Mouse (Mus musculus): ENCODE measurements around the gene Tmed2. TPM values are rescaled to one million over a fixed set of nuclear protein-coding genes. Genes with fewer than 3 reads are reported as not detected.
"Not testable (repeated sequence)": the region's sequence is repeated elsewhere in the genome, so short reads cannot be mapped to it uniquely, and the experiment has no call there.

The Tmed2 gene
- 643 and 733 TPM in 2 replicates for total RNA-seq (2017)

DNA sequence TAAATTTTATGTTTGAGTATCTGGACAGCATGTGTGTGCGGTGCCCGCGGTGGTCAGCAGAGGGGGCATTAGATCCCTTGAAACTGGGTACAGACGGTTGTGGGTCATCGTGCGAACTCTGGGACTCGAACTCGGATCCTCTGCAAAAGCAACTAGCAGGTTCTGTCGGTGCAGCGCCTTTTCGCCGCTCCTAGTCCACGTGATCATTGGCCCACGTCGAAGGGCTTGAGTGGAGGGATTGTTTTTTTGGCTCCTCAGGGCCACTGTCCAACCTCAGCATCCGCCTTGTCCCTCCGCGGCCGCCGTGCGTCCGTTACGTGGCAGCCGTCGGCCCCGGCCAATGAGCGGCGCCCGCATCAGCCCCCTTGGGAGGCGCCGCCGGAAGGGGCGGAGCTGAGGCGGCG, at the start of gene Tmed2:
Gene Tmed2, plus strand, starts transcription at position 313 of the 404 bp plus-strand sequence.
- ATAC-seq (replicated peaks; ENCODE audit: low read depth, poor library complexity, severe bottlenecking), result peak; percentile 92

DNA sequence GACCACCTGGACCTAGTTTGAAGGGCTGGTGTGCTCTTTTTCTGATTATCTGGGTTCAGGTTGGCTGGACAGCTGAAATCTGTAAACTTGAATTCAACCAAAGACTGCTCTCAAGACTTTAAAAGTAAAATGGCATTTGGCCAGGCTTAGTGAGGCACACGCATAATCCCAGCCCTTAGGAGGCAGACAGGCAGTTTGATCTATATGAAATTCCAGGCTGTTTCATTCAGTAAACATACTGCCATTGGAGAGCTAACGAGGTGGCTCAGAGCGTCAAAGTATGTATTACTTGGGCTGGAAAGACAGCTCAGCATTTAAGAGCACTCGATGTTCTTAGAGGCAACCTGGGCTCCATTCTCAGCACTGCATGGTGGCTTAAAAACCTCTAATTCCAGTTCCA, 48.8 kb upstream of the Tmed2 start:
- no peak for ATAC-seq (replicated peaks; ENCODE audit: low read depth, poor library complexity, severe bottlenecking)

DNA sequence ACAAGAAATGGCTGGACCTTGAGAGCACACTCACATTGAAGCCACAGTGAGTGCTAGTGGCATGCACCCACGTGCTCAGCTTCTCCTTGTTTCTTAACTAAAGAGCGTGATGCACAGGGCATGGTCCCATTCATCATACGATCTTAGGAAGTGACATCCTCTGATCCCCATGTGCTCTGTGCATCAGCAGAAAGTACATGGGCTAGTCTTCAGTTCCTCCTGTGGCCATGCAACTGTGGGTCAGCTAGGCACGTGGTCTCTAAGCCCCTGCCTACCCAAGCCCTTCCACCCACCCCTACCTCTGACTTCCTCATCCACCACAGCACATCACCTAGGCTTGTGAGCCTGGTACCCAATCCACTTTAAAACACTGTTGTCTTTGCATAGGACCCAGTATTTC, 47.9 kb upstream of the Tmed2 start:
- ATAC-seq (replicated peaks; ENCODE audit: low read depth, poor library complexity, severe bottlenecking), result peak; percentile 50

DNA sequence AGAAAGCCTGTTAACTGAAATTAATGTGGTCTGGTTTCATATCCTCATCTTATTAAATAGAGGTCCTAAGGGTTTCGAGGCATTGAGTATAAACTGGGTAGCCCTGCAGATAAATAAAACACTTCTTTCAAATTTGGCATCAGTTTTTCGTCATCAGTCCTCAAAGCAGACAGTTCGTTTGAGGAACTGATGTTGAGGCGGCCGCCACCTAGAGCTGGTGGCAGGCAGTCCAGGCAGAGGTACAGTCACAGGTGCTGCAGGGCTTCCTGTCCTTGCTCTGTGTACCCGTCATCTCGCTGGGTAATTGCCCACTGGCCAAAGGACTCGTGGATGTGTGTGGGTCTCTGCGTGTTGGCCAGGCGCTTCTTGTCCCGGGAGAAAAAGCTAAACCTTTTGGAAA, 47.0 kb upstream of the Tmed2 start:
- ATAC-seq (replicated peaks; ENCODE audit: low read depth, poor library complexity, severe bottlenecking), result peak; percentile 45; the same call in 1 of the 2 replicates

DNA sequence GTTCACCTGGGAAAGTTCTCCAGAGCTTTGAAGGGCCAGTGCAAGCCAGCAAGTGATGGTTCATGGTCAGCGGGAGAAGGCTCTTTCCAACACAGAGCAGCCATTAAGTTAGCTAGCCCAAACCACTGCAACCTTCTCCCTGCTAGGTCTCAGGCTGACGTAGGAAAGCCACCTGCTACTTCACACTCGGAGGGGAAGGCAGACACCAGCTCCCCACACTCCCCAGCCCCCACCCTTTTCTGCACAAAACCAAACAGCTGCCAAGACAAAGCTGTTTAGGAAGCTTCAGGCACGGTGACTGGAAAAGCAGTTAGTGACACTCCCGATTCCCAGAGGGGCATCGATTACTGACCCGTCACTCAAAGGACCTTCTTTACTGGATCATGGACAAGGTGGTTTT, 44.9 kb upstream of the Tmed2 start:
- ATAC-seq (replicated peaks; ENCODE audit: low read depth, poor library complexity, severe bottlenecking), result no peak

DNA sequence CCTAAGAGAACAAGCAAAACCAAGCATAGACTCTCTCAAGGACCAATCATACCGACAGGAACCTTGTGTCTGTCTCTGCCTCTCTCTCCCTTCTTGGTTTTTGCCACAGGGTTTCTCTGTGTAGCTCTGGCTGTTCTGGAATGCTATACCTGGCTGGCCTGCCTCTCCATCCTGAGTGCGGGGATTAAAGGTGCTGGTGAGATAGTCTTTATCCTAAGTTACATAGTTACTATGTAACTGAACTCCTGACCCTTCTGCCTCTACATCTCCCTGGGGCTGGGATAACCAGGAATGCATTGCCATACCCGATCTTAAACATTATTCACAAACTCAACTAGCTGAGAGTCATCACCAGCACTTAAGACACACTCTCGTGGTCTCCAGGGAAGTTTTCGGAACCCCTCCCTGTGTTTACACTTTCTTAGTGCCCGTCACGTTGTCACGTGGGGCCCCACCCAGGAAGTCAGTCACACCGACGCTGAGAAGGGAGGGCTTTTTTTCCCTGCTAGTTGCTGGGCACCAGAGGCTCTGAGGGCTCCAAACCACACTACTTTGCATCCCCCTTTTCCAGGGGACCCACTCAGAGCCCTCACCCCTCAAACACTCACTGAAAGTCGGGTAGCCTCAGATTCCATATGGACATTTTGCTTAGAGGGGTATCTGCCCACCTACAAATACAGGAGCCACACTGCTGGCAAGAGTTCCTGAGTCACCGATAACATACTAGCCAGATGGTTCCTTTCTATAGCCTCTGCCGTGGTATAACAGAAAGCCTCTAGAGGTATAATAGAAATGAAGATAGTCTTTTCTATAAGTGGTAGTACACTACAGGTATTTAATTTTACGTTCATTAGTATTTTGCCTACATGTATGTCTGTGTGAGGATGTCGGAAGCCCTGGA, 43.6 kb upstream of the Tmed2 start:
- 0 out of 2 replicates have a peak, but pooled peaks have one; percentile 27 for ATAC-seq (replicated peaks; ENCODE audit: low read depth, poor library complexity, severe bottlenecking)

DNA sequence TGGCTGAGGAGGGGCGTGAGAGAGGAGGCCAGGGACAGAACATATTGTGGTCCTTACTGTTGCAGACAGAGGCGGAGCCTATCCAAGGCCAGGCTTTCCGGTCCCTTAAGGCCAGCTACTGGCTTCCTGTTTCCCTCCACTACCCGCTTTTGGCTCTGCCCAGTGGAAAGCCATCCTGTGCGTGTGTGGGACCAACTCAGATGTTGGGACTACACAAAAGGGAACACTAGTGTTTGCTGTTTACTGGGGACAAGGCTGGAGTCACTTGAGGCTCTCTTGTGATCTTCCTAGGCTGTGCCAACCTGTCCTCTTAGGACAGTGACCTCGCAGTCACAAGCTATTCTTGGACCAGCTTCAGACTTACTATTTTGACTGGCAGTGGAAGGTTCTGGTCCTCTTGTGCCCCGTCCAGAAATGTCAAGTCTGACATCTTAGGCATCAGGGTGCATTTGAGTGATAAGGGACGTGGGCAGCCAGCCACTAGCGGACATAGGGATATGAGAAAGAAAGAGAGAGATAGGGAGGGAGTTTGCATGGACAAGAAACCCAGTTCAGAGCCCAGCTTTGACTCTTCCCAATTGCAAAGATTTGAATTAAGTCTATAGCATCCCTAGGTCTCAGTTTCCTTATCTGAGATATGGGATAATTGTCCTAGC, 42.1 kb upstream of the Tmed2 start:
- peak; percentile 63 for ATAC-seq (replicated peaks; ENCODE audit: low read depth, poor library complexity, severe bottlenecking)

DNA sequence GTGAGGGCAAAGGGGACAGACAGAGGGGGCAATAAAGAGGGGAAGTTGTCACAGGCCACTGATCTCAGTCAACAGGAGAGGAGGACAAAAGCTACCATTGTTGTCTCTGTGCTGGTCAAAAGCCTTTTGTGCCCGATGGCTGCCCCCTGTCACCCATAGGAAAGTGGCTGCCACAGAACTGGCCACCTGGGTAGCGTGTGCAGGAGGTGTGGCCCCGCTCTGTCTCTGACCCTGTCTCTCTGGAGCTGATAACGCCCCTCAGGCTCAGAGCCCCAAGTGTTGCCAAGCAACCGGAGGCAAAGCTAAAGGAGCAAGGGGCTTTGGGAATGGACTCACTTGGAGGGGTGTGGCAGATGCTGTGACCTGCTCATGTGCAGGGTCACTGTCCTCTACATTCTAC, 41.5 kb upstream of the Tmed2 start:
- 0 out of 2 replicates have a peak, but pooled peaks have one; percentile 22 for ATAC-seq (replicated peaks; ENCODE audit: low read depth, poor library complexity, severe bottlenecking)

DNA sequence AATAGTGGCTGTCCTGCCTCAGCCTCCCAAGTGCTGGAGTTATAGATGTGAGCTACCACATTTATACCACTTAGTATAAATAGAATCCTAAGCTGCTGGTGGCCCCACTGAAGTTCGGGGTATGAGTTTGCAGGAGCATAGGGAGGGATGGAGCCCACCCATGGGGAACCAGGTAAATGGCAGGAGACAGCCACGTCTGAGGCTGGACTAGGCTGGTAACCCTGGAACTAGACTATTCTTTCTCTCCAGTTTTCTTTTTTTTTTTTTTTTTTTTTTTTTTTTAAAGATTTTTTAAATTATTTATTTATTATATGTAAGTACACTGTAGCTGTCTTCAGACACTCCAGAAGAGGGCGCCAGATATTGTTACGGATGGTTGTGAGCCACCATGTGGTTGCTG, 40.5 kb upstream of the Tmed2 start:
- ATAC-seq (replicated peaks; ENCODE audit: low read depth, poor library complexity, severe bottlenecking), result not testable (repeated sequence)

DNA sequence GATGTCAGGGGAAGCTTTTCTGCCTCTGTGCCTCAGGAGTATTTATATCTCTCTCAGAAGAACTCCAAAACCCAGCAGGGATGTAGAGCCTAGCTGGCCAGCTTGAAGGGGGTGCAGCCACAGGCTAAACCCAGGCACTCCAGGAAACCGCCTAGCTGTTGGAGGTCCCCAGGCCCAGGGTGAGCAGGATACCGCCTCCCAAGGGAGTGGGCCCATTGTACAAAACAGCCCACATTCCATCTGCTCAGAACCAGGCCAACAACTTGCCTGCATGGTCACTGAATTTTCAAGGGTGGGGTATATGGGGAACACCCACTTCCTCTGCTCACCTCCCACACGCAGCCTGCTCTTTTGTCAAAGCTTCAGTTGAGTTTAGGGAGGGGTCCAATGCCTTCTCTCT, 39.9 kb upstream of the Tmed2 start:
- ATAC-seq (replicated peaks; ENCODE audit: low read depth, poor library complexity, severe bottlenecking), result no peak

DNA sequence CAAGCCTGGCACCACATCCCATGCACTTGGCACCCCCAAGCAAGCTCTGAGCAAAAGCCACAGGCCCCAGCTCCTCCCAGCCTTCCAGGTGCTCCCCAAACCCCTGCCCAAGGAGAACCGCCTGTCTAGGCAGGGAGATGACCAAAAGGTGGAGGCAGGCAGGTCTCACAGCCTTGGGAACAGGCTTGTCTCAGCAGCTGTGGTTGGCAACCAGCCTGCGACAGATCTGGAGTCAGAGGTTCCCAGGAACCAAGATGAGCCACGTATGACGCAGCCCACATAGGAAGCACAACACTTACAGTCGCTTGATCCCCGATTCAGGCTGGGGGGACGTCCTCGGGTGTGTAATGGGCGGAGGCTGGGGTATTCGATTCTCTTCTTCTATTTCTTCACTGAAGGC, 39.0 kb upstream of the Tmed2 start:
- ATAC-seq (replicated peaks; ENCODE audit: low read depth, poor library complexity, severe bottlenecking), result no peak

DNA sequence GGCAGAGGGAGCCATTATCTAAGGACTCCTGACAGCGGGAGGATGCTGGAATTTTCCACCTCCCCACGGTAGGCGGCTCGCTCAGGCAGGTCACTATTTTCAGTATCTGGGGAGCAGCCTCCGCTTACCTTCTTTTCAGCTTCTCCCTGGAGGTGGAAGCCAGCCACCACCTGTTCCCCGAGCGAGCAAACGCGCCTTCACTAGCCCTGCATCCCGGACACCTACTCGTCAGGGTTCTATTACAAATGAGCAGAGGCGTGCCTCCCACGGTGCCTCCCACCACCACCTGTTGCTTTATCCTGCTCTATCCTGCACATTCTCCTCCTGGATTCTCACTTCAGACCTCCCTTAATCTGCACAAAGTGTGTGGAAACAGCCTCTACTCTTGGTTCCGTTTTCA, 36.8 kb upstream of the Tmed2 start:
- ATAC-seq (replicated peaks; ENCODE audit: low read depth, poor library complexity, severe bottlenecking), result no peak

DNA sequence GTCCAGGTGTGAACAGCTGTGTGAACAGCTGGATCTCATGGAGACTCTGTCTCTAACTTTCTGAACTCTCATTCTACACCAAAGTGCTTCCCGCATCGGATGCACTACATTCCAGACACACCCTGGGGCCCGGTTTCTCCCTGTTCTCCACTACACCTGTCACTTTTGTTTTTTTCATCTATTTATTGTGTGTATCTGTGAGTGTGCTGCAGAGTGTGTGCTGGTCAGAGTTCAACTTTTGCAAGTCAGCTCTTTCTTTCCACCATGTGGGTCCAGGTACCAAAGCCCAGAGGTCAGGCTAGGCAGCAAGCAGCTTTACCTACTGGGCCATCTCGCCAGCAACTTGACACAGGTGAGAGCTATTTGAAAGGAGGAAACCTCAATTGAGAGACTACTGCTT, 35.3 kb upstream of the Tmed2 start:
- no peak for ATAC-seq (replicated peaks; ENCODE audit: low read depth, poor library complexity, severe bottlenecking)

DNA sequence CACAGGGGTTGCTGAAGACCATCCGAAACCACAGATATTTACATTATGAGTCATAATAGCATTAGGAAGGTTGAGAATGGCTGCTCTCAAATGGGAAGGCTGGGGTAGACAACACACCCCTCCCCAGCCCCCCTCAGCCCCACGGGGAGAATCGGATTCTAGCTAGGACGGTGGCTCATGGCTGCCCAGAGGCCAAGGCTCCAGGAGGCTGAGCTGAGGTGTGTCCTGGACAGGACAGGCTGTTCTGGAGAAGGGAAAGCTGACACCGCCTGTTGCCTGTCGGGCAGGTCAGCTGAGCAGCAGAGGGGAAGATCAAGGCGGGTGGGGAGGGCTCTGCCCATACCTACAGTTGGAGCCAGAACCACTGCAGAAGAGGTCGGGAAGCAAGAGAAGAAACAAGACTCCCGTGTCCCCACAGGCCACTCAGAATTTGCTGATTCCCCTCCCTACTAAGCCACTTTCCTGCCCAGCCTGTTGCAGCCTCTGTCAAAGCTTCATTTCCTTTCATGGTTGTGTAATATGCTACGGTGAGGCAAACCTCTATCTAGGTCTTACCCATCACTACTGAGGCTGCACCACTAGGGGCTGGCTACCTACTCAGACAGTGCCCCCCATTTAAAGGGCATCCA, 33.6 kb upstream of the Tmed2 start:
- ATAC-seq (replicated peaks; ENCODE audit: low read depth, poor library complexity, severe bottlenecking), result peak; percentile 69

DNA sequence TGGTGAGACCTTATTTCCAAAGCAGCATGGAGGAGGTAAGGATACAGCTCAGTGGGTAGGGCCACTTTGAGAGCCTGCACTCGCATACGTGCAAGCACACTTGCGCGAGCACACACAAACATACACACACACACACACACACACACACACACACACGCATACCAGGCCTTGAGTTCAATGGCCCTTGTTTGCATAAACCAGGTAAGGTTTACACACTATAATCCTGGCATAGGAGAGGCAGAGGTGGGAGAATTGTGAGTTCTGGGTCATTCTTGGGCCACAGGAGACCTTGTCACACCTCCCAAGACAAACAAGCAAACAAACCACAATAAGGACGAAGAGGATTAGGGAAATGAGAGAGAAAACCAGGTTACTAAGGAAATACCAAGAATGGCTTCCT, 31.3 kb upstream of the Tmed2 start:
- ATAC-seq (replicated peaks; ENCODE audit: low read depth, poor library complexity, severe bottlenecking), result no peak

DNA sequence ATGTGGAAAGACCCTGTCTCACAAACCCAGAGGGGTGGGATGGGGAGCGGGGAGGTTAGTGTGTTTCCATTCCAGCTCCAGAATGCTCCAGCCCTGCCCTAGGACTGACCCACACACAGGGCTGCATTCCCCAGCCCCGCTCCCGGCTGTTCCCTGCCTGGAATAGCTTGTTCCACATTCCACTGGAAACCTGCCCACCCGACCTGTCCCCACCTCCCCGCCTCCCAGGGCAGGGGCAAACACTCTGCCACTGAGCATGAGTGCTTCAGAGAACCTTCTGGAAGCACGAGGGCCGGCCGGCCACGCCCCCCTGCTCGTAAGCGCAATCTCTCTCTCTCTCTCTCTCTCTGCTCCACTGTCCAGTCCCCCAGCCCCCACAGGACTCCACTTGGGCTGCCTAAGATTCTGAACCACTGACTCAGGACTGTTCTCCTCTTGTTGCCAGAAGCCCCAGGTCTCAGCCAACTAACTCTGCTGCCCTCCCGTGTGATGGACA, 30.7 kb upstream of the Tmed2 start:
- ATAC-seq (replicated peaks; ENCODE audit: low read depth, poor library complexity, severe bottlenecking), result no peak

DNA sequence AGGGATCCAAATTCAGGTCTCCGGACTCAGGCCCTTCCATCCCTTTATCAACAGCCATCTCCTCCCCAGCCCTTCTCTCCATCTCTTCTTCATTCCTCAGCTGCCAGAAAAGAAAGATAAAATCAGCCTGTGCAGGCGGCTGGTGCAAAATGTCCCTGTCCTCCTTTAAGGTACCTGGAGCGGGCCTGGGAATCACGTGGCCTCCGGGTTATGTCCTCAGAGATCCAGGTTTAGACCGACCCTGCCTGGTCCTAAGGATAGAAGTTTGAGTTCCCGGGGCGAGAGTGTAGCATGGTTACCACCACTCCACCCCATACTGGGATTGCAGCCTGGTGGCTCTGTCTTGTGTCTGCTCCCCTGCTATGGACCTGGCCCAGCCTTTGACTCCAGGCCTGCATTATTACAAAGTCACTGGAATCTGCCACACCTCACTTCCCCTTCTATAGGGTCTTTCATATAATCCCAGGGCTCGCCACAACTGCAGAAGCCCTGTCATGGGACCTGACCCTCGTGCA, 29.9 kb upstream of the Tmed2 start:
- ATAC-seq (replicated peaks; ENCODE audit: low read depth, poor library complexity, severe bottlenecking), result no peak

DNA sequence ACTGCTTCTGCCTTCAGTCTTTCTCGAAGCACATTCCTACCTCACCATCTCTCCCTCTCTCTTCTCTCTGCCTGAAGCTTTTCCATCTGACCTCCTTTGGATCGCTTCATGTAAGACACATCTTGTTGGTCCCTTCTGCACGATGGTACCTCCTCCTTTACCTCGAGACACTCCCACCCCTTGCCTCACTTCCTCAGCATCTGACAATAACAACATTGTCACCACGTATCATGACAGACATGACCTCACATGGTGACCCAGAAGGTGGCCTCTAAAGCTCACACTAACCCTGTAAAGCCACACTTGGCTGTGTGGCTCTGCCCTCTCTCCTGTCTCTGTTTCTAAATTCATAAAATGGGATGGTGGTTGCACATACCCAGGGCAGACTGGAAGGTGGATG, 24.7 kb upstream of the Tmed2 start:
- no peak for ATAC-seq (replicated peaks; ENCODE audit: low read depth, poor library complexity, severe bottlenecking)

DNA sequence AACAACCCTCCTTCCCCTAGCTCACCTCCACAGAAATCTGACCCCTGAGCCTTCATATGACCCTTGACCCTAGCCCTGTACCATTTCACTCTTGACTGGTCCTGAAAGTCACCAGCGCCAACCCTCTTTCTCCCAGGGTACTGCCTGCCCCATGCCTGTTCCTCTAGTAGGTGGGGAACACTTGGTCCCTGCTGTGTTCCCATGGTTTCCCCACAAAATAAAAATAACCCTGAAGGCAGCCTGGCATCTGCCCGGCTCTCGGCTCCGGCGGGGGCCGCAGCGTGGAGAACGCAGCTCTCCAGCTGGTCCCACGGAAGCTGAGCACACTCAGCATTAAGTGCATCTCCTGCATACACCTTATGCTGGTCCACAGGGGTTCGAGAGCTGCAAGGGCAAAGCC, 21.8 kb upstream of the Tmed2 start:
- ATAC-seq (replicated peaks; ENCODE audit: low read depth, poor library complexity, severe bottlenecking), result no peak

DNA sequence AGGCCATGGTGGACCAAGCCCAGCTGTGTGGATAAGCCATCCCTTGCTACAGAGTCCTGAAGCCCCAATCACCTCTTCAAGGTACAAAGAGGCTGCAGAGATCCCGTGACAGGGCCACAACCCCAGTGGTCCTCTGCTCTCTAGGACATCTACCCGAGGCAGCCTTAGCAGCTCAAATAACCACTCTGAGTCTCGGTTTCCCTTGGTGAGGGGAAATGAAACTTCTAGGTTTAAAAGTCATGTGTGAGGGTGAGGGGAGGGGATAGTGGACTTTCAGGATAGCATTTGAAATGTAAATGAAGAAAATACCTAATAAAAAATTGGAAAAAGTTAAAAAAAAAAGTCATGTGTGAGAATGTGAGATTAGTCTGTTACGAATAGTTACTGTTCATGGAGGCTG, 18.9 kb upstream of the Tmed2 start:
- no peak for ATAC-seq (replicated peaks; ENCODE audit: low read depth, poor library complexity, severe bottlenecking)

DNA sequence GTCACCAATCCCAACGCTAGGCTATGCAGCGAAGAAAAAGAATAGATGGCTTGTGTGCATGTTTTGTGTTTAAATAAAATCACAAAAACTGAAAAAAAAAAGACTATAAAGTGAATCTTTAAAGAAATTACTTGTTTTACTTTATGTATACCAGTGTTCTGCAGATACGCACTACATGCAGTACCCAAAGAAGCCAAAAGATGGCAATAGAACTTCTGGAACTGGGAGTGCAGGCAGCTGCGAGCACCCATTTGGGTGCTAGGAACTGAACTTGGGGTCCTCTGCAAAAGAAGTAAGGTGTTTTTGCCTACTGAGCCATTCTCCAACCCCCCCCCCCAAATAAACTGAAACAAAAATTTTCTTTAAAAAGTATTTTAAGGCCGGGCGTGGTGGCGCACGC, 17.5 kb upstream of the Tmed2 start:
- no peak for ATAC-seq (replicated peaks; ENCODE audit: low read depth, poor library complexity, severe bottlenecking)

All from common myeloid progenitor, adult 5-6 weeks (primary cell).